Mouse (Mus musculus): ENCODE data around the gene Cryba4. TPM values are rescaled to one million over a fixed set of nuclear protein-coding genes. Genes with fewer than 3 reads are reported as not detected.
A peak's percentile ranks its signal among the peaks of the same experiment; 100 is the strongest.

The Cryba4 gene
- polyA plus RNA-seq, 1 experiment from 2014 or later = 1.6 TPM

DNA sequence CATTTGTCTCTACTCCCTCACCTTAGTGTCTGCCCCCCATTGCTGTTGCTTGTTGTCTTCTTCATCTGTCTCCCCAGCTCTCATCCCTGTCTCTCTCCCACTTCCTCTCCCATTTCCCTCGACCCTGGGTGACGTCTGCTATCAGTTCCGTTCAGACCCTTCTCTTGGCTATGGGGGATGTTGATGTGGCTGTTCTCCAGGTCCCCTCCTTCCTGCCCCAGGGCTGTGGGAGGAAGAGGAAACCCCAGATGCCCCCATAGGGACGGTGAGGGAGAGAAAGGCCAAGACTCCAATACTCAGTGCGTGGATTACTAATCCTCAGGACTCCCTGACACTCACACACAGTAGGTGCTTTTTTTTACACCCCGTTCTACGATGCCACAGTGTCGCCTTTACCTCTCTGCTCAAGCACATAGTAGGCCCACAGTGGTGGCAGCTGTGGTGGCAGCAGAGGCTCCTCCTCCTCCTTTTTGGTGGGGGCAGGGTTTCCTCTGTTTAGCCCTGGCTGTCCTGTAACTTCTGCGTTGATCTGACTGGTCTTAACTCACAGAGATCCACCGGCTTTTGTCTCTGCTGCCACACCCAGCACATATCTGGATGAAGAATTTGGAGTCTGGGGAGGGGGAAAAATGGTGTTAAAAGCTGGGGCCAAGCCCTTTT is 31.4 kb upstream of the Cryba4 start:
- H3K9me3 ChIP-seq = no peaks in the 10 kb centered on the region
- no peak for ATAC-seq (ENCODE audit: insufficient number of reproducible peaks, low FRiP score, low TSS enrichment, low read depth)
- no peaks in the 10 kb centered on the region for H3K27me3 ChIP-seq
- H3K36me3 ChIP-seq = no peaks in the 10 kb centered on the region
- H3K27ac ChIP-seq = no peak overlapping the region
- no peak overlapping the region for H3K9ac ChIP-seq
- H3K4me3 ChIP-seq = no peak overlapping the region
- peaks cover 79% of the 10 kb centered on the region for H3K4me1 ChIP-seq
- no peak overlapping the region for H3K4me2 ChIP-seq
- WGBS = 67% methylated on average over 10 of the region's 10 CpGs

GRCm38 (mm10) chr5:112282780-112283482 is 30.6 kb upstream of the Cryba4 start:
- H3K27me3 ChIP-seq = no peaks in the 10 kb centered on the region

GRCm38 (mm10) chr5:112282123-112282779 is 29.9 kb upstream of the Cryba4 start:
- Histone ChIP-seq H3K36me3 (no peaks in the 10 kb centered on the region), H3K4me2 (no peak overlapping the region), H3K4me1 (peaks cover 81% of the 10 kb centered on the region), H3K9ac (no peak overlapping the region), H3K27ac (peak overlapping the region; percentile 43; the same call in 1 of the 2 replicates), H3K4me3 (no peak overlapping the region), H3K9me3 (no peaks in the 10 kb centered on the region), H3K27me3 (no peaks in the 10 kb centered on the region)
- ATAC-seq (ENCODE audit: insufficient number of reproducible peaks, low FRiP score, low TSS enrichment, low read depth) = no peak
- 61% methylated on average over 6 of the region's 6 CpGs for WGBS

More at GRCm38 (mm10) chr5:112282780-112283482, 30.6 kb upstream of the Cryba4 start:
- H3K9ac ChIP-seq = no peak overlapping the region
- peak overlapping the region; percentile 5 for H3K27ac ChIP-seq
- H3K4me1 ChIP-seq = peaks cover 80% of the 10 kb centered on the region
- no peak overlapping the region for H3K4me3 ChIP-seq
- no peaks in the 10 kb centered on the region for H3K9me3 ChIP-seq
- H3K4me2 ChIP-seq = no peak overlapping the region
- no peaks in the 10 kb centered on the region for H3K36me3 ChIP-seq
- 65% methylated on average over 9 of the region's 9 CpGs for WGBS
- ATAC-seq (ENCODE audit: insufficient number of reproducible peaks, low FRiP score, low TSS enrichment, low read depth) = no peak

DNA sequence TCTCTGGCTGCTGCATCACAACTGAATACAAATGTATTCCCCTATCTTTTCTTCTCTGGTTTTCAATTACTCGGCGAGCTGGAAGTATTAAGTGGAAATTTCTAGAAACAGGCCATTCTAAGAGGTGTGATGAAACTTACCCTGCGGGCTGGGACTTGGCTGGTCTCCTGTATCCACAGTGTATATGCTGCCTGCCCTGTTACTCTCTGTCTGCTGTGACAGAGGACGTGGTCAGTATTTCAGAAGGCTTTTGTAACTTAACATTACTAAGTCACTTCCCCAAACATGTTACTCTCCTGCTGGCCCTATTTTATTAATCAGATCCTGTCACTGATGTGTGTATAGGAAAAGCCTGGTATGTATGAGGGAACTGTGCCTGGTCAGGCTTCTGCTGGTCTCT is 29.4 kb upstream of the Cryba4 start:
- H3K9me3 ChIP-seq = no peaks in the 10 kb centered on the region
- peaks cover 77% of the 10 kb centered on the region for H3K4me1 ChIP-seq
- H3K36me3 ChIP-seq = no peaks in the 10 kb centered on the region
- no peak overlapping the region for H3K9ac ChIP-seq
- no peak overlapping the region for H3K4me3 ChIP-seq
- 67% methylated on average over 4 of the region's 4 CpGs for WGBS
- H3K27me3 ChIP-seq = no peaks in the 10 kb centered on the region
- ATAC-seq (ENCODE audit: insufficient number of reproducible peaks, low FRiP score, low TSS enrichment, low read depth) = no peak
- H3K27ac ChIP-seq = no peak overlapping the region; the same call in 1 of the 2 replicates
- no peak overlapping the region for H3K4me2 ChIP-seq

DNA sequence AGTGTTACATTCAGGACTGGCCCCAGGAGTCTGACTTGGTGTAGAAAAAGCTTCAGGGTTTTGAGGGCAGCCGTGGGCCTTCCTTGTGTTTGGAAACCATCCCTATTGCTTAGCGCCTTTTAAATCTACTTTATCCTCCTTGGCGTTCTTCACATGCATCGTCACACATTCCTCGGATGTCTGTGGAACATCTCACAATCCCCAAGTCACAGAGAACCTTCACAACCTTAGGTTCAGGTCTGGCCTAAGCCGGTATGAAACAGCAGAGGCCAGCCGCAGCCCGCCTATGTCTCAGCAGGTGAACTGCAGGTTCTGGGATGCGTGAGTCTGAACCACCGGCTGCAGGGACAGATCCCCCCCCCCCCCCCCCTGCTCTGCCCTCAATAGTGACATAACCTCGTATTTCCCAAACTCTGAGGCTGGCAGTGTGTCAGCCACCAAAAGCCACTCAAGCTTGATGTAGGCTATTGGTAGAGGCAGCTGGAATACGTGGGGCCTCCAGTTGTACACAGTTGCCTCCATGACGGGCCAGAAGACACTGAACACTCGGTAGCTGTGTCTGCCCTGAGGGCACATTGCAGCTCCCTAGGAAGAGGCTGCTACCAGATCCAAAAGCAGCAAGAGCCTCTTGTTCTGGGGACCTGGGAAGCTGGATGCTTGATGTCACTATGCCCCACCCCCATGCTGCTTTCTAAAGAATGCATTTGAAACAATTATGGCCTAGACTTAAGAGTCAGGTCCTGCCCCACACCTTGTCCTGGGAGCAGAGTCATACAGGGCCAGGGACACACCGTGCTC is 28.7 kb upstream of the Cryba4 start:
- no peak overlapping the region for H3K9ac ChIP-seq
- WGBS = 51% methylated on average over 15 of the region's 15 CpGs
- H3K4me3 ChIP-seq = no peak overlapping the region
- no peaks in the 10 kb centered on the region for H3K36me3 ChIP-seq
- no peak overlapping the region for H3K4me2 ChIP-seq
- no peak for ATAC-seq (ENCODE audit: insufficient number of reproducible peaks, low FRiP score, low TSS enrichment, low read depth)
- H3K27me3 ChIP-seq = no peaks in the 10 kb centered on the region
- peaks cover 74% of the 10 kb centered on the region for H3K4me1 ChIP-seq
- H3K27ac ChIP-seq = peak overlapping the region; percentile 33; the same call in 1 of the 2 replicates
- no peaks in the 10 kb centered on the region for H3K9me3 ChIP-seq

DNA sequence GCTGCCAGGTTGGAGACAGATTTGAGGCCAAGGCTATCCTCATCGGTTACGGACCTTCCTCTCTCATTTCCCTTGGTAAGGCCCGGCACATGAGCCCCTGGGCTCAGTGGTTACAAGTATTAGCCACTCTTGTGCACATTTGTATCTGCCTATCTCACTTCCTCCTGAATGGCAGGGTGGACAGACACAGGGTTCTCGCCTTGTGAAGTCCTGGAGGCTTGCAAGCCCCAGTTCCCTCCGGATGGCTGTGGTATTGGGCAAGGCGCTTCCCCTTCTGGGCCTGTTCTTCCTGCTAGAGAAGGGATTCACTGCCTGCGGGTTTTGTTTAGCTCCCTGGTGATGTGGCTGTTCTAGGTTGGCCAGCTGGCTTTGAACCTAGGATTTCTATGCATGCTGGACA is 27.8 kb upstream of the Cryba4 start:
- Histone ChIP-seq H3K4me1 (peaks cover 77% of the 10 kb centered on the region), H3K4me2 (no peak overlapping the region), H3K36me3 (no peaks in the 10 kb centered on the region), H3K27ac (peak overlapping the region; percentile 33), H3K27me3 (no peaks in the 10 kb centered on the region), H3K4me3 (no peak overlapping the region), H3K9ac (no peak overlapping the region), H3K9me3 (no peaks in the 10 kb centered on the region)
- 75% methylated on average over 7 of the region's 7 CpGs for WGBS
- no peak for ATAC-seq (ENCODE audit: insufficient number of reproducible peaks, low FRiP score, low TSS enrichment, low read depth)

DNA sequence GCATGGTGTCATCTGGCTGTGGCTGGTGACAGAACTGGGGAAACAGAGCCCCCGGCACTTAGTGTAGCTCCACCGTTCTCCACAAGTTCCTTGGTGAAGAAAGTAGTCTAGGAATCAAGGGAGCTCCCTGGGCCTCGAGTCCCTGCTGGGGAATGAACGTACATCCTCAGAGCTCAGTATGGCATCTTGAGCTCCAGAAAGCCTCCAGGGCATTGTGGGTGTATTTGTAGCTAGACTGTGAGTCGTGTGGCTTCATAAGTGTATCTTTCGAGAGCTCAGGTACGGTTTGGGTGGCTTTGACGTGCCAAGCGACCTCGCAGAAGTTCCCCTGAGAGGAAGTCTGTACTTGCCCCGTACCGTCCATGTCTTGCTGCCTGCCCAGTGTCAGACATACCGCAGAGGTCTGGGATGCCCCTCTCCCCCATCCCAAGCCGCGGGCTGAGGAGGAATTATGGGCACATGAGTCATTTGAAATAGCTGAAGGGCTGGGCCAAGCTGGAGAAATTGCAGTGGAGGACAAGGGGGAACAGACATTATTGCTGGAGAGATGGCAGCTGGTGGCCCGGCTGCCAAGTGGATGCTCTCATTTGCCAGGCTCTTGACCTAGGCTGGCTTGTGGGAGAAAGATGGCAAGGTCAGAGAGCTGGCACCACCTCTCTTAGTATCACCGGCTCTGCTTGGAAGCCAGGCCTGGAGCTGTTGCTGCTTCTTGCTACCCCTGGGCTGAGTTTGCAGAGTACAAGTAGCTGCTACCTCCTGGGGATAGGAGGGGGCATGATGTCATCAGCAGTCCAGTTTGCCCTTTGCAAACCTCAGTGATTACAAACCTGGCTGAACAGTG is 27.1 kb upstream of the Cryba4 start:
- Histone ChIP-seq H3K4me3 (no peak overlapping the region), H3K9me3 (no peaks in the 10 kb centered on the region), H3K36me3 (no peaks in the 10 kb centered on the region), H3K27me3 (no peaks in the 10 kb centered on the region; the same call in 1 of the 2 replicates), H3K4me1 (peaks cover 77% of the 10 kb centered on the region), H3K9ac (no peak overlapping the region), H3K4me2 (no peak overlapping the region), H3K27ac (peak overlapping the region; percentile 33; the same call in 1 of the 2 replicates)
- ATAC-seq (ENCODE audit: insufficient number of reproducible peaks, low FRiP score, low TSS enrichment, low read depth) = no peak
- 71% methylated on average over 17 of the region's 17 CpGs for WGBS

- H3K4me3 ChIP-seq = peak overlapping the region; percentile 80
- H3K4me1 ChIP-seq = peaks cover 66% of the 10 kb centered on the region
- no peaks in the 10 kb centered on the region for H3K36me3 ChIP-seq
- no peak for ATAC-seq (ENCODE audit: insufficient number of reproducible peaks, low FRiP score, low TSS enrichment, low read depth)
- no peaks in the 10 kb centered on the region for H3K9me3 ChIP-seq
- peak overlapping the region; percentile 84; the same call in 1 of the 2 replicates for H3K4me2 ChIP-seq
- WGBS = 87% methylated on average over 11 of the region's 11 CpGs
- H3K27me3 ChIP-seq = no peaks in the 10 kb centered on the region; the same call in 1 of the 2 replicates
- H3K9ac ChIP-seq = no peak overlapping the region
- H3K27ac ChIP-seq = no peak overlapping the region
These were observed 25.7 kb upstream of the Cryba4 start for GRCm38 (mm10) chr5:112277906-112278470.

- WGBS = under 1% methylated on average over 24 of the region's 24 CpGs
- ATAC-seq (ENCODE audit: insufficient number of reproducible peaks, low FRiP score, low TSS enrichment, low read depth) = no peak
- H3K9ac ChIP-seq = peak overlapping the region; percentile 76
- H3K27me3 ChIP-seq = no peaks in the 10 kb centered on the region; the same call in 1 of the 2 replicates
- peak overlapping the region; percentile 84 for H3K4me2 ChIP-seq
- H3K36me3 ChIP-seq = no peaks in the 10 kb centered on the region
- H3K4me3 ChIP-seq = peak overlapping the region; percentile 80
- H3K27ac ChIP-seq = peak overlapping the region; percentile 85
- H3K9me3 ChIP-seq = no peaks in the 10 kb centered on the region
- peaks cover 56% of the 10 kb centered on the region for H3K4me1 ChIP-seq
These were observed 24.6 kb upstream of the Cryba4 start for GRCm38 (mm10) chr5:112276907-112277348.

DNA sequence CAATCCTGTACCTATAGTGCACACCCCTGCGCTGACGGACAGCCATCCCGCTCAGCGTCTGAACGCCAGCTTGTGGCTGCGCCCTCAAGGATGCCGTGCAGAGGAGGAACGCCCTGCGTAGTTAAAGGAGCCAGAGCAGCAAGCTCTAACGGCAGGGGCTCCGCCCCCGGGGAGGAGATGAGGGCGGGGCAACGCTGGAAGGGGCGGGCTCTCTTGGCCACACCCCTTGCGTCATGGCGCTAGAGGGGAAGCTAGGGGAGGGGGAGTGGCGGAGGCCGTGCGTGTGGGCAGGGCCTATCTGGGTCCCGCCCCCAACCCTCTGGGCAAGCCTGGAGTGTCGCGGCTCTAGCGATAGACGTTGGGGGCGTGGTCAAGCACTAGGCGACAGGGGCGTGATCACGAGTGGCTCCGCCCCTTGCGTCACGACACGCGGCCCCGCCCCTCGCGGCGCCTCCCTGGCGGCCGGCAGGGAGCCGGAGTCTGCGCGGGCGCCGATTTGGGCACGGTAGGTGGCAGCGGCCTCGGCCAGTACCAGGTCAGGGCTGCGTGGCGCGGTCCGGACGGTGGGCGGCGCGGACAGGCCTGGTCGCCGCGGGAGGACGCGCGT is 24.1 kb upstream of the Cryba4 start, which contains the start of gene Tpst2:
Gene Tpst2, plus strand, starts transcription at position 425 of the 607 bp plus-strand sequence.
- H3K4me3 ChIP-seq = peak within 1 kb of the TSS; percentile 80

More for the DNA sequence above, 24.1 kb upstream of the Cryba4 start, which contains the start of gene Tpst2:
- H3K9ac ChIP-seq = peak within 1 kb of the TSS; percentile 76
- ATAC-seq (ENCODE audit: insufficient number of reproducible peaks, low FRiP score, low TSS enrichment, low read depth) = peak; percentile 96
- WGBS = under 1% methylated on average over 62 of the region's 62 CpGs
- peak within 1 kb of the TSS; percentile 84 for H3K4me2 ChIP-seq
- H3K36me3 ChIP-seq = no peaks in the 10 kb centered on the region
- H3K9me3 ChIP-seq = no peaks in the 10 kb centered on the region
- peaks cover 50% of the 10 kb centered on the region for H3K4me1 ChIP-seq
- H3K27ac ChIP-seq = peak within 1 kb of the TSS; percentile 85
- peaks cover 3% of the 10 kb centered on the region for H3K27me3 ChIP-seq
